Mouse (Mus musculus) ovary, adult 18-20 months (tissue): ENCODE measurements at regions not wholly inside any gene's neighbourhood (a gene's known extent, or its start where the extent isn't known, plus 50 kb on each side); places are given as distances from the start of the nearest gene placed in this dataset.
"Not testable (repeated sequence)": the region's sequence is repeated elsewhere in the genome, so short reads cannot be mapped to it uniquely, and the experiment has no call there.

ENCODE experiments used
- DNase-seq: peaks from one replicate; pipeline ENCODE4 v3.0.0; 2022; ENCODE audit warnings: low spot score, mixed read lengths

DNA sequence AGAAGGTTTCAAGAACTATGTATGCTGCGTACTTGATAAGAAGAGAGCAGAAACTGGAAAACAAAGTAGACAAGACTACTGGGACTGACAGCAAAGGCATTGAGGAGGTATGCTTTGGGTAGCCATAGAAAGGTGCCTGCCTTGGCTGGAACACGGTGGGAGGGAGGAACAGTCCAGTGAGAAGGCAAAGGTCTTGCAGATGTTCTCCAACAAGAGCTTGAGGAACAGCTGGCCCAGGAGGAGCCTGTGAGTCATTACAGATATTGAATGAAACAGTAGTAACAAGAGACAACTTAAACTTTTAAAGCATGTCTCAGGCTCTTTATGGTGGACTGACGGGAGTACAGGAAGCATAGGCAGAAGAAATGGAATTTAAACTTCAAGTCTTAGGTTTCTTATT lies 424.9 kb upstream of the Sphkap start:
- no peak for DNase-seq

DNA sequence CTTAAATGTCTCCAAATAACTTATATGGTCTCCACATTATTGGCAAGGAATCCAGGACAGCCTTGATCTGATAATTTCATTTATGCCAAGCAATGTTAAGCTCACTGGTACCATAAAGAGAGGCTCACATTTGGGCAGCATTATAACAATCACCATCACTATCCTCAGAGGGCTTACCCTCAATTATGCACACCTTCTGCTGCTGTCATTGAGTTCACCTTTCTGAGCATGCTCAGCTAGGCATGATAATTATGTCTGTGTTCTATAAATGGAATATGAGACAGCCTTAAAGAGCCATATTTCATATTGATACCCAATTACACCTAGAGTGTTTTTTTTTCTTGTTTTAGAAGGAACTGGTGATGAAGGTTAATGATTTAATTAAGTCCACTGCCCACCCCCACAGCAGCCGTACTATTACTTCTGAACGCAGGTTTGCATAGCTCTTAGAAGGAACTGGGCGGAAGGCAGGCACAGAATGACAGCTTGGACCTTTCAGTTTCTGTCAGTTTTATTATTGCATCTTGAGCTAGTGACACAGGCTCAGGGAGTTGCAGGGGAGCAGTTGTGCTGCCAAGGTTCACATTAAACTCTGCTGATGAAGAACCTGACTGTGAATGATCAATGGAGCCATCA lies 424.0 kb upstream of the Sphkap start:
- no peak for DNase-seq

DNA sequence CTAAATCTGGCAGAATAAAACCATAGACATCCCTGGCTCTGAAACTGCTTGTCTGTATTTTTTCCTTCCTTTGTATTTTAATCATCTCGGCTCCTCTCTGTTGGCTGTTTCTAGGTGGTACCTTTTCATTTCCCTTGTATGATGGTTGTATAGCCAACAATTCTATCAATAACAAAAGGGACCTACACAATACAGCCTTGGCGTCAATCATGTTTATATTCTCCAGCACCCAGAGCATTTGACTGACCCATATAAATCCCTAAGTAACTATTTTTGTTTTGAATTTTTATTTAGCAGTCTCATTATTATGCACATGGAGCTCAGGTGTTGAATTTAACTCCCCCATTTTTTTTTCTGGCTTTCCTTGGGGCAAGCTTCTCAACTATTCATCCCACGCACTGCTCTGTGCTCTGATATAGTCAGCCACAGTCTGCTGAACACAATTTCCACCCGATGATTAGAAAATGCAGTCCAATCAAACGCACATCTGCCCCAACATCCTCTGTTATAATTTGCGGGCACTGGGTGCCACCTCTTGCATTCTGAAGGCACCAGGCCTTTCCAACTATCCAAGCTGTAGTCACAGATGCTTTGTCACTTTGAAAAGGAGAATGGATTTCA lies 422.1 kb upstream of the Sphkap start:
- no peak for DNase-seq

DNA sequence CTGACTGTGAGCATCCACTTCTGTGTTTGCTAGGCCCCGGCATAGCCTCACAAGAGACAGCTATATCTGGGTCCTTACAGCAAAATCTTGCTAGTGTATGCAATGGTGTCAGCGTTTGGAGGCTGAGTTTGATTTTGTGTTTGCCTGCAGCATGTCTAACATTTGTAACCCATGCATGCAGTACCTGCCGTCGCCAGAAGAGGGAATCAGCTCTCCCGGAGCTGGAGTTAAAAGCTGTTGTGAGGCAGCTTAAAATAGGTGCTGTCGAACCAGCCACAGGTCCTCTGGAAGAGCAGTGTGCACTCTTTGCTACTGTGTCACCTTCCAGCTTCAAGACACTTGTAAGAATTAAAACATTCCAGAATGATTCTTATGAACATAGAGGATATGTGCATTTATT lies 403.2 kb upstream of the Sphkap start:
- DNase-seq: not testable (repeated sequence)

DNA sequence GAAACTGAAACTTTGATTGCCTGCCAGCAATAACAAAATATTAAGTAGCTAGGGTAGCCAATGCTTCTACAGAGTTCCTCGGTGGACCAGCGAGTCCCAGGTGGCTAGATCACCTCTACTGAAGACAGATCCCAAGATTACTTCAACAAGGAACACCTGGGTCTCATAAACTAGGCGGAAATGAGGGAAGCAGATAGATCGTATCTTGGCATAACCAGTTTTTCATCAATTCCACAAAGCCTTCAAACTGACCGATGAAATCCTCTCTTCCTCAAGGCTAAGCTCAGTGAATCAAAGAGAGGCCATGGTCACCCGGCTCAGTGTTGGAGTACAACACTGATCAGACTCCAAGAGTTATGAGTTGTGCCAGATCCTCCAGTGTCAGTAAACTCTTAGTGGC lies 400.4 kb upstream of the Sphkap start:
- DNase-seq: no peak

DNA sequence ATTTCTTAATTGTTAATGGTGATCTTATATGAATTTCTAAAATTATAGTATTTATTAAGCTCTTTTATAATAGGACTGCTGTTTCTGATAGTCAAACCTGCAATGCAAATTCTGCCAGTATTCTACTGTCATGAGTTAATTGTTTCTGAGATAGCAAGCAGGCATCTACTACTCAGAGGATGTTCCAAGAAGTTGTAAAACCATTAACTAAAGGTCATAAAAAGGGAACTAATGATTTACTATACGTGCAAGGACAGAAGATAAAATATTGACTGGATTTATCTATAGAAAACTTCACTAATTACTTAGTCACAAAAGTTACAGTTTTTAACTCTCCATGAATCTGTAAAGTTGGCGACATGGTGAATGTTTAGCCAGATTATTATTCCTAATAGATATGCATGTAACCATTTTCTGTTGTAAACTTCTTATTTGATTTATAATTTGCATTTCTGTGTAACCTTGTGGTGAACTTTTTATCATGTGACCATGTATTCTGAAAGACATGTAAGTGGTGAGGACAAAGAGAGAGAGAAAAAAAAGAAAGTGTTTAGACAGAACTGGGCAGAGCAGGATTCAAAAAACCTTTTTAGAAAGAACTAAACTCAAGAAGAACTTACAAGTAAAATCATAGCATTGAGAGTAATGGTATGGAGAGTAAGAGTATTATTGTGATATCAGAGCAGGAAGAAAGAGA lies 395.5 kb upstream of the Sphkap start:
- DNase-seq: no peak

DNA sequence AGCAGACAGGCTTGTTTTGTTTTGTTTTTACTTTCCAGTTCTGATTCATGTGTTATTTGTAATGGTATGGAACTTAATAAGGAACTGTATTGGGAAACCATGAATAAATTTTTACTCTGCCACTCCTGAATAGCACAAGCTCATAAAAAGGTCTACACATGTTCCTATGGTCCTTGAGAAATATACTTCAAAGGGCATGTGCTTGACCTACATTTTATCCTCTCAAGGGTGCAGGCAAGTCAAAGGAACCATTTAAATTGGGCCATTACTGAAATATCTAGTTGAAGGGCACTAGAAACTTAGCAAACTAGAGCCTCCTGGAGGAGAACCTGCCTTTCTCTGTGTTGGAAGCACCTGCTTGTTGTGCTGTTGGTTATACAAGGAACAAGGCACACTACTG lies 393.8 kb upstream of the Sphkap start:
- no peak for DNase-seq

DNA sequence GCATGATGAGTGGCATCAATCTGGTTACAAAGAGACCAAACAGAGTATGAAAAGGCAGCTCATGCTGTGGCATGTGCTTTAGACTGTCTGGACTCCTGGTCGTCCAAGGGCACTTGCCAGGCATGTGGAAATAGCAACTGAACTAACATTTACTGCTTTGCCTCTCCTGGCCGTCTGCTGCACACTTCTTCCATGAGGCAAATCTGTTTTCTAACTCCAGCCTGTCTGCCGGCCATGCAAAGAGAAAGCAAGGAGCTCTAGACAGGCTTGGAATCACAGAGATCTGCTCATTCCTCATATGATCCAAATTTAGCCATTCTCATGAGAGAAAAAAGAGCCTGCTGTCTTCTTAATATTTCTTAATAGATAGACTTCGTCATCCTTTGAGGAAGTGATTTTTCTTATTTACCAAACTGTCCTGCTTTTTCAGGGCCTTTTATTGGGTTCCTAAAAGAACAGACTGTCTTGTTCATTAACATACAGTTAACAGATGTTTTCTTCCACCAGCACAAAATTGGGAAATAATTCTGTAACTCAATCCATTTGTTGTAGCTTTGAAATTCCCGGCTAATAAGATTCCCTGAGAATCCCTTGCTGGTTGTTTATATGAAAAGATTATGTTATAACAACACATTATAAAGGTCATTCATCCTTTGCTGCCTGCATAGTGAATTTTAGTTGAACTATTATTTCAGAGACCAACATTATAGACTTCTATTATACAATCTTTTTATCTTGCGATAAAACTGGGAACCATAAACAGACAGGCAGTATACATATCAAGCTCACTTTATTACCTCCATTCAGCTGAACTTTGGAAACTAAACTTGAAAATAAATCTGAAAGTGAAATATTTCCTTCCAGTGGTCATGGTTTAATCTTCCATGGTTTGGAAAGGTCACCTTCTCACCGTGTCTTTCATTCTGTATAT lies 389.2 kb upstream of the Sphkap start:
- no peak for DNase-seq

DNA sequence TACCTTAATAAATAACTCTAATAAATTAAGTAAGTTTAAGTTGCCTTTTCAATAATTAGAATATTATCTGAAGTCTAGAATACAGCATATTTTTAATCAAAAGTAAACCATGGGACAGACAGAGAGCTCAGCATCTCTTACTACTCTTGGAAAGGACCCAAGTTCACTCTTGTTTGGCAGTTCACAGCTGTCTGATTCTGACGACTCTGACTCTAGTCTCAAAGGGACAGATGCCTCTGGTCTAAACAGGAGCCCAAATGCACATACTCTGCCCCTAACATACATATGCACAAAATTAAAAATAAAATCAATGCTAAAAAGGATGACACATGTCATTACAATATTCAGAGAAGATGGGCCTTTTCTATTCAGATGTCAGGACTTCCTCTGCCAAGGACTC lies 369.2 kb upstream of the Sphkap start:
- no peak for DNase-seq

DNA sequence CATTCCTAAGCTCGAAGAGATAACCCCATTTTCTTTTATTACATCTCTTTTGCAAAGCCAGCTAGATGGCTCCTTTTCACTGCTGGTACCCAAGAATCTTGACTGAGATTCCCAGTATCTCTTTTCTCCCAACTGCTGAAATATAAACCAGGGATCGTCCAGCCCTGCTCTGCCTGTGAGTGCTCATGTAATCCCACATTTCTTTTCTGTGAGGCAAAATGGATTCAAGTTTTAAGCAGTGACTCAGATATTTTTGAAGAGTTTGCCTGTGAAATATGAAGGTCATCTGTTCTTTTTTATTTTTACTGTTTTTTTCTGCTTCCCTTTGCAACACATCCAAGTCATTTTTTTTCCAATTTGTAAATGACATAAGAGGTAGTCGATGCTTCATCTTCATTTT lies 363.2 kb upstream of the Sphkap start:
- DNase-seq: no peak

DNA sequence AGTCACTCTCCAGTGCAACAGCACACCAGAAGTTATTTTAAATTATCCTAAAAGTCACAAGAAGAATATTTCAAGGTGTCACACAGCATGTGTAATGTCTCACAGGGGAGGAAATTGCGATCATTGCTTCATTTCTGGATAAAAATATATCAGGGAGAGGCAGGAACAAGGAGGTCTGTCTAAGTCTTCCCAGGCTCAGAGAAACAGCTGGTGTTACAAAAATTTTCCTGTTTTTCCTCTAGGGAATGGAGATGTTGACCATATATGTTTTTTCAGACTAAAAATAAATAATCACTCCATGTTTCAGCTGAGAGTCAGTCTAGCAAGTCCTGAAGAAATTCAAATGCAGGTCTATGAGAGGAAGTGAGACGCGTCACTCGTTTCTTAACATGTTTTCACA lies 353.5 kb upstream of the Sphkap start:
- DNase-seq: no peak

DNA sequence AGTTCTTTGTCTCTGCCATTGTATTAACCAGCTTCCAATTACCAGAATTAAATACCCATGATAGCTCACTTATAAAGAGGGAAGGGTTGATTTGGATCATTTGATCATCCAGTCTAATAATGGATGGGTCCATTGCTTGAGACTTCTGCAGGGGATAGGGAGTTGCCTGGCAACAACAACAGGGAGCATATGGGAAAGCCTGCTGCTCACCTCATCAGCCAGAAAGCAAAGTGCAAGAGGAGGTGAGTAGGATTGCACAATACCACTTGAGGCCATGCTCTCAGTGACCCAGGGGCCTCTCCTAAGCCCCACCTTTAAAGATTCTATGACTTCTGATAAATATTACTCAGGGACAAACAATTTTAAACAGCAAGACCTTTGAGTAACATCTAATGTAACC lies 348.9 kb upstream of the Sphkap start:
- DNase-seq: no peak

DNA sequence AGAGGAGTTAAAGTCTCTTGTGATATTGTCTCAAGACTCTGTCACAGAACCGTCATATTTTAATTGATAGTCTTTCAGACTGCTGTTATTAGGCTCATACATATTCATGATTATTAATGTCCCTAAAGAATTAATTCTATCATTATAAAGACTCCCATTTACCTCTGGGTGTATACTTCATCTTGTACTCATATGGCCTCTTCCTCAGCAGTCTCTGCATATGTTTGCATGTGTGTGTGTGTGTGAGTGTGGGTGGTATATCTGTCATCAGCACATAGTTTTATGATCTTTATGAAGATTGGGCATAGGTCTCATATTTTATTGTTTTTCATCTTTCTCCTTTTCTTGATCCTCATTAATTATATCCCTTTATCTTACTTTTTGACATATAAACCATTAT lies 347.3 kb upstream of the Sphkap start:
- no peak for DNase-seq

DNA sequence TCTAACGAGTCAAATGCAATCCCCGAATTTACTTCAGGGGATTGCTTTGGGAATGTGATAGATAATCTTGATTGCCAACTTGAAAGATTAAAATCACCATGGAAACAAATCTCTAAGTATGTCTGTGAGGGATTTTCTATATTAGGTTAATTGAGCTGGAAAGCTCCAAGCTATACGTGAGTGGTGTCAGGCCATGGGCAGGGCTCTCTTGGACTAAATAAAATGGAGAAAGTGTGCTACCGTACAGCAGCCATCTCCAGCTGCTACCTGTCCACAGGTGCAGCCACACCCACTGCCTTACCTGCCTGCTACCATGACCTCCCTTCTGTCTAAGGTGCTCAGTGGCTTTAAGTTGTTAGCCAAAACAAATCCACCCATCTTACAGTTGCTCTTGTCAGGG lies 345.0 kb upstream of the Sphkap start:
- no peak for DNase-seq

DNA sequence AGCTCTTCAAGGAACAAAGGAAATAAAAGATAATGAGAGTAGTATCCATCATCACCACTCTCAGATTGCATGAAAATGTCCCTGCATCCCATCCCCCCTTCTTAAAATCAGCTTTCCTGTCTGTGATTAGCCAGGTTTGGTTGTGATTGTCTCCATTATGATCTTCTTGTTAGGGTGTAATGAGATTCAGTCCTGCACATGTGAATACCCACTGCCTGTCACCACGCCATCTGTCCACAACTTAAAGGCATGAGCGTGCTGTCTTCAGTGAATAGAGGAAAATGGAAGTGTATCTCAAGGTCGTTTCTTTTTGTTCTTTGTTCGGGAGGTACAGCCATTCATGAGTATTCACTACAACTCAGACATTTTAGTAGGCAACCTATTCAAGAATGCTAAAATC lies 341.0 kb upstream of the Sphkap start:
- DNase-seq: no peak

DNA sequence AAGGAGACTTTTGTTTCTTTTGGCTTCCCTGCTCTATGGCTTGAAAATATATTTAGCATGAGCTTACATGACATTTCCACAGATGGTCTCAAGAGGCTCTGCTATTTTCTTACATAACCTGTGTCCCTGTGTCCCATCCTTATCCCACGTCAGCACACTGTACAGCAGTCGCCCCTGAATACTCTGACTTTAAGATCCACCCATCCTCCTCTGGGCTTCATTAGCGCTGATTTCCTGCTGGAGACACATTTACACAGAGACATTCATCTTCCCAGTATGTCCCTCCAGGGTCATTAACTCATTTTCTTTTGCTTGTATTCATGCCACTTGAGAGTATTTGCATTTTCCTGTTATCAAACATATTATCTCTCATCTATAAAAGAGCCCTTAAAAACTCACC lies 340.1 kb upstream of the Sphkap start:
- no peak for DNase-seq

DNA sequence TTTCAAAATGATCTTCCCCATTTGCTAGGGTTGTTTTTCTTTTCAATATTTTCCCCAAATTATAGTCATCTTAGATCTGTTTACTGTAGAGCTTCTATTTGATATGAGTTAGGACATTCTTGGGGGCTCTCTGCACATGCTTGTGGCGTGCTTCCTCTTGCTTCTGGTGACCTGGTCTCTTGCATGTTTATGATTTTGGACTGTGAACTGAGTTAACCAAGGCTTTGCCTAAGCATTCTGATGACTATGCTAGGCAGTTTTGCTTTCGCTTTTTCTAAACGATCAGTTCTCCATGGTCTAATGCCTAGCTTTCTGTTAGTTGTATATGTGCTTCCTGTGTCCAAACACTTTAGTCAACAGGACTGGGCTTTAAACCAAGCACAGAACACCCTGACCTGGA lies 339.4 kb upstream of the Sphkap start:
- no peak for DNase-seq

DNA sequence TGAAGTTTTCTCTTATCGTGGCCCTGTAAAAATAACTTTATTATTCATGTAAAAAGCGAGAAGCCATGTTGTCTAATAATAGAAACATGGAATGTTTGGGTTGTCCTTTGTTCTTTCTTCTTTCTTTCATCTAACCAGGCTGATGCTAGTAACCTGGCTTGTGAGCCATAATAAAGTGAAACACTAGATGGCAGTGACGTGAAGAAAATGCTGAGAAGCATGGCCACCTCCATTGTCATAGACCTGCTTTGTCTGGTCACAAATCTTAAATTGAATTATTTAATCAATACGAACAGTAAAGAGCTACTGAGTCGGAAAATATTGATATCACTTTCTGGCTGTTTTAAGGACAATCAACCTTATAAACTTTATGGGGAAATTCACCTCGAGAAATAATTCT lies 338.0 kb upstream of the Sphkap start:
- no peak for DNase-seq

DNA sequence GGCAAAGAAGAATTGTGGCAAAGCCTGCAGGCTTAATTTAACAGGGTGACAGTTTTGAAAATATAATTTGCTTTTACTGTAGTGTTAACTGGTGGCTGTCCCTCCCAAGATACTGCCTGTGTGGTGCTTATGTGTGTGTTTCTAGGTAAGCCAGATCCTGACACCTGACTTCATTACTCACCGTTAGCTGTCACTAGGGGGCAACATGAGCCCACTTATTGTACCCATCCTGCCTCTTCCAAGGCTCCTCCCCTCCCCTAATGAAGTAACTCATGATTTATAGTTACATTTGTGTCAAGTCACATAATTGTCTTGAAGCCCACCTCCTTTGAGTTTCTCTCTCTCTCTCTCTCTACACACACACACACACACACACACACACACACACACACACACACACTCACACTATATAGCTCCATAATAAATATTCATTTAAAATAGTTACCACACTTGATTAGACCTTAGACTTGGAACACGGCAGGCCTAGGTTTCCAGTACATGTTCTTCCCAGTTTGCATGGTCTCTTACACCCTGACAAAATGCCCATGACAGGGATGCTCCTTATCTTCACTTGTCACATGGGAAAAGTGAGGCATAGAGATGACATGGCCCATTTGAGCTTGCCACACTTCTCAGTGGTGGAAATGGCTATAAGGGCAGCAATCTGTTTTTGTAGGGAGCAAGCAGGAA lies 328.6 kb upstream of the Sphkap start:
- no peak for DNase-seq

DNA sequence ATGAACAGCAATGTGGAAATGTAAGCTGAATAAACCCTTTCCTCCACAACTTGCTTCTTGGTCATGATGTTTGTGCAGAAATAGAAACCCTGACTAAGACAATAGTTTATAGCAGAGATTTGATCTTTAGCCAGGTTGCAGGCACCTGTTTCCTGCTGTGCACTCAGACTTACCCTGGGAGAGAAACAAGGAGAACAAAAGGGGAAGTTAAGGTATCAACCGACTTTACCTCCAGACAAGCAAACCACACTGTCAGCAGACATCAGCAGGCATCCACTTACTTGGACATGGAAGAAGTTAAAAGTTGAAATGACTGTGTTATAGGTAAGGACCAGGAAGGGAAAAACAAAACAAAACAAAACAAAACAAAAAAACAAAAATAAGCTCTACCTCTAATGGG lies 323.7 kb upstream of the Sphkap start:
- DNase-seq: no peak

DNA sequence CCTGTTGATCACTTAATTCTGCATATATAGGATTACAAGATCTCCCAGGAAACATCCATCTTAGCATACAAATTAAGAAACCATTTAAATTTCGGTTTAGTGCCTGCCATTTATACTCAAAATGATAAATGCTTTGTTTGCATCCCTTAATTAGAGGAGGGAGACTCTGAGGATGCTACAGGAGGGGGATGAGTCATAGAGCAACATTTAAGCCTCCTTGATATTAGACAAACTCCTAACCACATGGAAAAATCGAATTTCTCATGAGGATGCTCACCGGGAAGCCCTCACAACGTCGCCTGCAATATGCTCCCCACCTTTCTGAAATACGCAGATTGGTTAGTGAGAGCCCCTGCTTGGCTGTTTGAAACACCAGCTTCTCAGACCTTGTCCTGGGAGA lies 320.8 kb upstream of the Sphkap start:
- no peak for DNase-seq

DNA sequence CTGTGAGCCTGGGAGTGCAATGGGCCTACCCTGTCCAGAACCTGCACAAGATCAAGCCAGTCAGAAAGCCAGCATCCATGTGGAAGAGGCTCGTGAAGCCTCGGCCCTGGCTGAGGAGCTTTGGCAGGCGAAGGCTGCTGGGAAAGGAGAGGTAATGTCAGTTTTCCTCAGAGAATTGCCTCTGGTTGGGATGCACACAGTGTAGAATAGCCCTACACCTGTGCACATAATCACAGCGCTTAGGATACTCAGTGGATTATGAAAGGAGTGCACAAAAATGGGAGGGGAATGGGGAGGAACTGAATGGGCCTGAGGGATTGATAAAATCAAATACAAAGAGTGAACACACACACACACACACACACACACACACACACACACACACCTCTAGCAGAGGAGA lies 319.9 kb upstream of the Sphkap start:
- no peak for DNase-seq
